Mouse (Mus musculus) gonadal fat pad, adult 2 months (tissue): ENCODE results near the gene Espn. TPM values are rescaled to one million over a fixed set of nuclear protein-coding genes. Genes with fewer than 3 reads are reported as not detected.

ENCODE experiments used
- DNase-seq: peaks from one replicate; pipeline ENCODE4 v3.0.0-alpha.2; 2012; ENCODE audit warnings: low read depth
- polyA plus RNA-seq: library from polyadenylated mRNA; depleted of rRNA; stranded (reverse); fragments of >200 nt; gene quantifications from 2 replicates; pipeline ENCODE4 v1.2.3, GENCODE M21; 2012

The Espn gene
- polyA plus RNA-seq, 1 experiment = 83.7 TPM

DNA sequence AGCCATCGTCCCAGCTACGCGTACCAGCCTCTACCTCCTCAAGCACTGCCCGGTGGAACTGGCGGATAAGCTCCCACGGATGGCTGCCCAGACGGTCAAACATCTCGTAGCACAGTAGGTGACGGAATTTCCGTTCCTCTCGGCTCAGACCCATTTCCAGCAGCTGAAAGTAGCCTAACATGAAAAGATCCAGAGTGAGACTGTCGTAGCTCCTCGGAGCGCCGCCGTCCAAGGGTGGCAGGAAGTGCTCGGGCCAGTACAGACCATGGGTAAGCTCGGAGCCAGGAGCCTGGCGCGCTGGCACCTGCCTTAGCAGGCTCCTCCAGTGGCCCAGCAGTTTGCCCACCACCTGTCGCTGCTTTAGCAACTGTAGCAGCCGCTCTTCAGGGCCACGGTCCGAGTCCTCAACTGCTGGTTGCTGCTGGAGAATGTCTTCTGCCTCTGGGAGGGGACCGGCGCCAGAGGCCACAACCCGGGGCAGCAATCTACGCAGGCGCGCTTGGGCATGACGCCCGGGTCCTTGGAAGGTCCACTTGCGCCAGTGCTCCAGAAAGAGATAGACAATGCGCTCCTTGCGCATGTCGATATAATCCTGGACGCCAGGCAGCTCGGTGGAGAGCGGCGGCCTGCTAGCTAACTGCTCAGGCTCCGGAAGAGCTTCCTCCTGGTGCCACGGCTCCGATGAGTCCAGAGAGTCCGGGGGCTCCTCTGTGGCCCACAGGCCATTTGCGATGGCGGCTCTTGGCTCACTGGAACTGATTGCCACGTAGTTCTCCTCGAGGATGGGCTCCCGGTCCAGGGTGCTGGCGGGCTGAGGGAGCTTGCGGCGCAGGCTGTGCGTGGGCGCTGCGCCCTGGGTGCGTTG, 26.8 kb downstream of the Espn start:
- no peak for DNase-seq

- DNase-seq = no peak
These were observed 27.7 kb downstream of the Espn start for GRCm38 (mm10) chr4:152124361-152124961.

GRCm38 (mm10) chr4:152121183-152121505, 31.0 kb downstream of the Espn start:
- no peak for DNase-seq

GRCm38 (mm10) chr4:152120311-152121182, 31.6 kb downstream of the Espn start:
- no peak for DNase-seq

DNA sequence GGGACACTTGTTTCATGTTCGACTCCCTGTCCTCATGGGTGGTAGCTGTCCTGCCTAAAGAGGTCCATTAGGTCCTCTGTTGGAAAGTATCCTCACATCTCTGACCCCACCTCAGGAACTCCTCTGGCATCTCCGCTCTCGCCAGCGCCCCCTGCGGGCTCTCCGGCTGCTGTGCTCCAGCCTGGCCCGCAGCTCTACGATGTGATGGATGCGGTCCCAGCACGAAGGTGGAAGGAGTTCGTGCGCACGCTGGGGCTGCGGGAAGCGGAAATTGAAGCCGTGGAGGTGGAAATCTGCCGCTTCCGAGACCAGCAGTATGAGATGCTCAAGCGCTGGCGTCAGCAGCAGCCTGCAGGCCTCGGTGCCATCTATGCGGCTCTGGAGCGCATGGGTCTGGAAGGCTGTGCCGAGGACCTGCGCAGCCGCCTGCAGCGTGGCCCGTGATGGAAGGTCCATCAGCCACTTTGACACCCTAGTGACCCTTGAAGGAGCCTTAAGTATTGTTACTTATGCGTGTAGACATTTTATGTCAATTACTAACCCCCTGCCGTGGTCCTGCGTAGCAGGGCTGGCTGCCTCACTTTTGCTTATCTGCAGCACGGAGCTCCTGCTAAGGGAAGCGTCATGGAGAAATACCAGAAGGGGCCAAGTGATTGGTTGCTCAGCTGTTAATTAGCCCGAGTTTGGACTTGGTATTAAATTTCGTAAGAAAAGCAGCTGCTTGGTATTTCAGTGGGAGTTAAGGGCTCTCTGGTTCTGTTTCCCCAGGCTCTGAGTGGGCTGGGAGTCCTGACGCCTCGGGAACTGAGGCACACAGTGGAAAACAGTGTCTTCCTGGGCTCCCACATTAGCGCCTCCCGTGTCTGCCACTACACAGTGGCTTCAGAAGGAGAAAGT, 32.5 kb downstream of the Espn start:
- DNase-seq = no peak

GRCm38 (mm10) chr4:152117538-152117937, 34.6 kb downstream of the Espn start:
- no peak for DNase-seq

DNA sequence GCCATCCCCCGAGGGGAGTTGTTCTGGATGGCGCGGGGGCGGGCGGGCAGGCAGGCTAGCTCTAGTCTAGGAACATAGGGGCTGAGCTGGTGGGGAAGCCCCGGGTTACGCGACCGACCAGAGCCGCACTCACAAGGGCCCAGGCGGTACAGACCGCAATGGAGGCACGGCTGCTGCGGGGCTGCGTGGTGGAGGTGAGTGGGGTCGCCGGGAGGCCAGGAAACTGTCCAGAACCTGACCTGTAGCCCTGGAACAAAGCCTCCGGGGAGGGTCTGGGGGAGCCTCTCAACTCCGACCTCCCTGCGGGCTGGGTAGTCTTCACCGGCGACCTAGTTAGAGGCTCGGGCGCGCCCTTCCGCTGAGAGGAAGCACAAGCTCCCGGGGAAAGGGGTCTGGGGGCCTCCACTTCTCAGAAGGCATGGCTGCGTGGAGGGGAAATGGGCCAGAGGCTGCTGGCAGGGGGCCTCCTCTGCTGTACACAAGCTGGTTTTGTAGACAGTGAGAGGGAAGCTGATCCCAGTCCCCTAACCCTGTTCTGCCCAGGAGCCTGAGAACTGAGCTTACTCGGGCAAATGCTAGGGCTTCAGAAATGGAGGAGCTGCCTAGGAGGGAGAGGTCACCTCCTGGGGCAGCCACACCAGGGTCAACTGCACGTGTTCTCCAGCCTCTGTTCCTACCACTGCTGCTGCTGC, 36.1 kb downstream of the Espn start, which contains the start of gene Tnfrsf25:
Gene Tnfrsf25 (plus strand): TSS at position 14 of the 692 bp plus-strand sequence.
- no peak for DNase-seq

DNA sequence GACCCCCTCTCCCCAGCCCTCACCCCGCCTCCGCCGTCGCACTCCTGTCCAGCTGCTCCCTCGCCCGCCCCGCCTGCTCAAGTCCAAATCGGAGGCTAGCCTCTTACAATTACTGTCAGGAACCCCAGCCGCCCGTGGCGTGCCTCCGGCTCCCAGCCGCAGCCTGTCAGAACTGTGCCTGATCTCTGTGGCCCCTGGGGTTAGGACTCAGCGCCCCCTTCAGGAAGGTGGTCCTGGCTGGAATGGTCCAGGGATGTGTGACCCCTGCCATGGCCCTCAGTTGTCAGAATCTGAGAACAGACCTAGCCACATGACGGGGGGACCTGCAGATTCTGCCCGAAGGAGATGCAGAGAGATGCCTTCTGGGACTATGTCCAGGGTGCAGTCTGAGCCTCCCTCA, 38.1 kb downstream of the Espn start:
- DNase-seq = no peak

GRCm38 (mm10) chr4:152112329-152112728, 39.8 kb downstream of the Espn start:
- DNase-seq = no peak

GRCm38 (mm10) chr4:152110689-152111088, 41.5 kb downstream of the Espn start:
- DNase-seq = no peak

GRCm38 (mm10) chr4:152109509-152109908, 42.7 kb downstream of the Espn start:
- DNase-seq = no peak

DNA sequence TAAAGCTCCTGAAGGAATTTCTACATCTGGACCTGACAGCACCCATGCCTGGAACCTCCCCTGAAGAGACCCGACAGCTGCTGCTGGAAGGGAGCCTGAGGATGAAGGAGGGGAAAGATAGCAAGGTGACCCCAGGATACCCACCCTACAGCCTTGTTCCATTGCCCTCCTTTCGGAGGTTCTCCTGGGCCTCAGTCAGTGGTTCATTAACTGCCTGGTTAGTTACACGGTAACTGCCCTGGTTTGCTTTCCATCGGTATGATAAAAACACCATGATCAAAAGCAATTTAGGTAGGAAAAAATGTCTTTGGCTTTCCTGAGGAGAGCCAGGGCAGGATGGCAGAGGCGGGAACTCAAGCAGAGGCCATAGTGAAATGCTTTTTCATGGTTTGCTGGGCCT, 43.5 kb downstream of the Espn start:
- DNase-seq = no peak

GRCm38 (mm10) chr4:152107971-152108509, 44.1 kb downstream of the Espn start:
- DNase-seq = no peak

GRCm38 (mm10) chr4:152107493-152107892, 44.7 kb downstream of the Espn start:
- no peak for DNase-seq

GRCm38 (mm10) chr4:152106746-152107145, 45.4 kb downstream of the Espn start:
- no peak for DNase-seq

DNA sequence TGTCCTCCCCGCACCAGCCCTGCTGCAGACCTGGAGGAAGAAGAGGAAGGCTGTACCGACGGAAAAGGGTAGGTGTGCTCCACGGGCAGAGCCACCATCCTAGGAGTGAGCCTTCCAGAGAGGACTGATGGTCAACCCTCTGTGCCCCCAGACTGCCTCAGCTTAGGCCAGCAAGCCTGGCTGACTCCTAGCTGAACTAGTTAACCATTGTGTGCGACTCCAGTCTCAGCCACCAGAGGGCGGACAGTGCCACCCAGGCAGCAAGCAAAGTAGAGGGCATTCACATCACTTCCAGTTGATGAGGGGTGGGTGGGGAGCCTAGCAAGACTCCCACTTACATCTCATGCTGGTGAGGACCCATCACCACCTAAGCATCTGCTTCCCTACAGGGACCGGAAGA, 49.1 kb downstream of the Espn start:
- no peak for DNase-seq

GRCm38 (mm10) chr4:152101921-152102320, 50.2 kb downstream of the Espn start:
- no peak for DNase-seq

- DNase-seq = no peak
These were observed 51.0 kb downstream of the Espn start for GRCm38 (mm10) chr4:152101081-152101653.

- DNase-seq = no peak
These were observed 51.6 kb downstream of the Espn start for GRCm38 (mm10) chr4:152100541-152100940.
